Mouse (Mus musculus) kidney, postnatal 14 days (tissue): ENCODE measurements around the gene Gm20481.
"Not testable (repeated sequence)": the region's sequence is repeated elsewhere in the genome, so short reads cannot be mapped to it uniquely, and the experiment has no call there.

Source experiments
- DNase-seq: peaks from one replicate; pipeline ENCODE4 v3.0.0; 2022; ENCODE audit warnings: mixed read lengths

Gm20481 gene

GRCm38 (mm10) chr17:34977000-34977399 is 7.3 kb downstream of the Gm20481 start:
- DNase-seq, result no peak

DNA sequence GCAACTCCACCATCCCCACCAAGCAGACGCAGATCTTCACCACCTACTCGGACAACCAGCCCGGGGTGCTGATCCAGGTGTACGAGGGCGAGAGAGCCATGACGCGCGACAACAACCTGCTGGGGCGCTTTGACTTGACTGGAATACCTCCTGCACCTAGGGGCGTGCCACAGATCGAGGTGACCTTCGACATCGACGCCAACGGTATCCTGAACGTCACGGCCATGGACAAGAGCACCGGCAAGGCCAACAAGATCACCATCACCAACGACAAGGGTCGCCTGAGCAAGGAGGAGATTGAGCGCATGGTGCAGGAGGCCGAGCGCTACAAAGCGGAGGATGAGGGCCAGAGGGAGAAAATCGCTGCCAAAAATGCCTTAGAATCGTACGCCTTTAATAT is 8.5 kb downstream of the Gm20481 start:
- no peak for DNase-seq

DNA sequence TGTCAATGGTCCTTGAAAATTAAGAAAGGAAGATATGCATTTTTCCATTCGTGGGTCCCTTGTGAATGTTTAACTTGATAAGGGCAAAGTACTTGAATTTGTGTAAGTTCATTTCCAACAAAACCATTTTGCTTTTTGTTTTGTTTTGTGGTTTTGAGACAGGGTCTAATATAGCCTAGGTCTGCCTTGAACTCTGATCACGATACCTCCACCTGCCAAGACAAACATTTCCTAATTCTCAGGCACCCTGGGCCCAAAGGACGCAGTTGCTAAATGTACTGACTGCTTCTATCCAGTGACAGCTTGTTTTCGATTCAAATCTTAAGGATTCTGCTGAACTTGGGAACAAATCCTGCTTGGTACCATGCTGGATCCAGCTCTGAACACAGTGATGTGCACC is 9.9 kb downstream of the Gm20481 start:
- no peak for DNase-seq

DNA sequence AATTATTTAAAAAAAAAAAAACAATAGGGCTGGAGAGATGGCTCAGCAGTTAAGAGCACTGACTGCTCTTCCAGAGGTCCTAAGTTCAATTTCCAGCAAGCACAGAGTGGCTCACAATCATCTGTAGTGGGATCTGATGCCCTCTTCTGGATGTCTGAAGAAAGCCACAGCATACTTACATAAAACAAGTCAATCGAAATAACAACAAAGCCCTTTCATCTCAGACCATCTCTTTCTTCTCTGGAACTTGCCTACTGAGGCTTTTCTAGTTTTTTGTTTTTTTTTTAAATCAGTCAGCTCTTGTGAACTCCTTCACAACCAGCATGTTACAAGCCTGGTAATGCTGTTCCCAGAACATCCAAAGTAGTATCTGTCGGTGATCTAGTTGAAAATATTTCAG is 10.9 kb downstream of the Gm20481 start:
- DNase-seq, result peak; percentile 77

- DNase-seq, result peak; percentile 94
Observed at GRCm38 (mm10) chr17:34981690-34982180, 12.0 kb downstream of the Gm20481 start, which contains the start of gene Lsm2. TSS of gene Lsm2 (plus strand) at chr17:34981862.

DNA sequence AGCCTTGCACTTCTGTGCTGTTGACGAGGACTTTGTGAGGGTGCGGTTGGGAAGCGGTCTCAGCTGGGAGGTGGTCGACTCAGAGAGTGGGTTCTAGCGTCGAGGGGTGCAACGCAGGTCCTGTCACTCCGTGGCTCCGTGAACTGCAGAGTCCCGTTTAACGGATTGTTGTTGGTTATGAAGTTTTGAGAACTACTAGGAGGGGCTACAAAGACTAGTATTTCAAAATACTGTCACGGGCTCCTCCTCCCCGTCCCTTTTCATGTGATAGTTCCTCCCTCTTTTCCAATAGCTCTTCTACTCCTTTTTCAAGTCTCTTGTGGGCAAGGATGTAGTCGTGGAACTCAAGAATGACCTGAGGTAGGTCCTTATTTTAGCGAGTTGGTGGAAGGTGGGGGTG is 12.6 kb downstream of the Gm20481 start:
- DNase-seq, result no peak

- peak; percentile 44 for DNase-seq
Observed at GRCm38 (mm10) chr17:34984218-34984617, 14.5 kb downstream of the Gm20481 start.

DNA sequence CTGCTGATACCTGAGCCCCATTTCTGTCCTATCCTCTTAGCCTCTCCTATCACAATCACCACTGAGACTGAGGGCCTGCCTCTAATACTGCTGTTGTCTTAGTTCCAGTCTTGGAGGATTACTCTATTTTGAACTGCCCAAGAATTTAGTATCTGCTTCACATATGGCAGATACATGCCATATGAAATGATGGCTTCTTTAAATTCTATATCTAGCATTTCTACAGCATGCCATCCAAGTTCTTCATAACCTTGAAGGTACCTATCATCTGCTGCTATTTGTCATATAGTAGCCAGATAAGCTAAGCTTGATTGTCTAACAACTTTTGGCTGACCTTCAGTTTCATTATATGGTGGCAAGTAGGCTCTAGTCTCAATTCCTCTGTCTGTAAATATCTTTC is 25.0 kb downstream of the Gm20481 start:
- no peak for DNase-seq

DNA sequence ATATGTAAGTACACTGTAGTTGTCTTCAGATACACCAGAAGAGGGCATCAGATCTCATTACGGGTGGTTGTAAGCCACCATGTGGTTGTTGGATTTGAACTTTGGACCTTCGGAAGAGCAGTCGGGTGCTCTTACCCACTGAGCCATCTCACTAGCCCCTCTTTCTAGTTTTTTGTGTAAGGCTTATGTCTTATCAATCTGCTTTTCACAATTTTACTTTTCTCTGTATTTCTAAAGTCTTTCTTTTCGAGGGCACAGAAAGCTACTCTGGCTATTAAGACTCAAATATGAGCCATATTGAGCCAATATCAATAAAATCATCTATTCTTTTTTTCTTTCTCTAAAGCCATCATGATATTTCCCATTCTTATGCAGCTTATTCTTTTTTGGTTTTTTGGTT is 25.5 kb downstream of the Gm20481 start:
- DNase-seq, result not testable (repeated sequence)

GRCm38 (mm10) chr17:34995927-34996326 is 26.2 kb downstream of the Gm20481 start:
- DNase-seq, result not testable (repeated sequence)

DNA sequence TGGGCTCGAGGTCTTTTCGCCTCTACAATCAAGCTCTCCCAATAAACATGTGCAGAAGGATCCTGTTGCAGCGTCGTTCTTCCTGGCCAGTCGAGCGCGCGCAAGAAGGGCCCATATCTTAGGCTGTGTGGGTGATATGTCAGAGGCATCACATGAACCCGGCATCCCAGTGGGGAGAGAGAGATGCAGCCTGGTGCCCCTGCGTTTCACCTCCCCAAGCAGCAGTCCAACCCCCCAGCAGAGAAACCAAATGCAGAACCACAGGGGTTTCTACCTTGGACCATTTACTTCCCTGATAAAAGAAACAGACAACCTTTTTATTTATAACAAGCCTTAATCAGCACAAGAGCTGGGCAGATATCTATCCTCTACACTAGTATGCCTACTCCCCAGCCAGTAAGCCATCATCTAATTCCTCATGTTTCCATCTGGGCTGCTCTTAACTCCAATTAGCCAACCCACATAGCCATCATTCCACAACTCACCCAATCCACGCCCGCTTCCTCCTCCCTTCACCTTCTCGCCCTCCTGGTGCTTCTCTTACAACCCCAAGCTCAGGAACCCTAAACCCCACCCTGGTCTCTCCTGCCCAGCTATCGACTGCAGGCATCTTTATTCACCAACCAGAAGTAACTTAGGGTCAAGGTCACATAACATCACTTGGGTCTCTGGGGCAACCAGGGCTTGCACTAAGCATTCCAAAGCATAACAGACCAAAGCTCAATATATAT is 26.9 kb downstream of the Gm20481 start:
- no peak for DNase-seq

DNA sequence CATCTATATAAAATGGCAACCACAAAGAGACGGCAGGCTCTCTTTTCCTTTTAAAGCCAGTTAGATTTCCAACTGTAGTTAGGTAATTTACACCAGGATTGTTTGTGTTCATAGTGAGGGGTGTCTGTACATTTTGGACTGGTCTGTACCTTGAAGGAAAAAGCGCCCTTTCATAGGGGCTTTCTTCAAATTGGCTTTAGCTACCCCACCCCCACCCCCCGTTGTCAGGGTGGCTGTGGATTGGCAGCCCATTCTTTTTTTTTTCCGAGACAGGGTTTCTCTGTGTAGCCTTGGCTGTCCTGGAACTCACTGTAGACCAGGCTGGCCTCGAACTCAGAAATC is 27.4 kb downstream of the Gm20481 start:
- no peak for DNase-seq

- no peak for DNase-seq
Observed at GRCm38 (mm10) chr17:34998526-34999430, 29.1 kb downstream of the Gm20481 start.

DNA sequence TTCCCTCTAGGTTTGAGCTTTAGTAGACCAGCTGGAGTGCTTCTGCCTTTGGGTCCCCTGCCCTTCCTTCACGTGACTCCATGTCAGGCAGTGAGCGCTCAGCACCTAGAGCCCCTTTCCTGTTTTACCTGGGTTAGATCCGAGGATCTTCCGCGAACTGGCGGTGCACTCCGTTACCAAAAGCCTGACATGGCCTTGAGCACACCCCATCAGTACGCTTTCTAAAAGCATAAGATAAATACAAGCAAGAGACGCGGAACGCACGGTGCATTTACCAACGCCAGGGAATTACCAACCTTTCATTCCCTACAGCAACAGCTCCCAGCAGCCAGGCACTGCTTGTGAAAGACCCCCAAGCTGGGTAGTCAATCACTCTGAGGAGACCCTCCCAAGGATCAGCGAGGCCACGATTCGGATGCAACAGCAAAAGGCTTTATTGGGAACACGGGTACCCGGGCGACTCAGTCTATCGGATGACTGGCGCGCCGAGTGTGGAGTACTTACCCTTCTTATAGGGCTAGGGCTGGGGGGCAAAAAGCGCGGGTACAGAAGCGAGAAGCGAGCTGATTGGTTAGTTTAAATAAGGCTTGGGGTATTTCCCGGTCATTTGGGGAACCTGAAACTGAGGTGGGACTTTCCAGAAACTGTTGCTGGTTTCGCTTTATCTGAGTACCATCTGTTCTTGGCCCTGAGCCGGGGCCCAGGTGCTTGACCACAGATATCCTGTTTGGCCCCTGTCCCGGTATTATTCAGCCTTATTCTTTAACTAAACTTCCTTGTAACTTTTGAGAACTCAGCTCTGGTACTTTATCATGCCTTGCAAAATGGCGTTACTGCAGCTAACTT is 30.4 kb downstream of the Gm20481 start:
- not testable (repeated sequence) for DNase-seq

GRCm38 (mm10) chr17:35000717-35001451 is 31.2 kb downstream of the Gm20481 start, which contains the start of gene Vars:
TSS of gene Vars (plus strand) at chr17:35000987.
- peak; percentile 93 for DNase-seq

DNA sequence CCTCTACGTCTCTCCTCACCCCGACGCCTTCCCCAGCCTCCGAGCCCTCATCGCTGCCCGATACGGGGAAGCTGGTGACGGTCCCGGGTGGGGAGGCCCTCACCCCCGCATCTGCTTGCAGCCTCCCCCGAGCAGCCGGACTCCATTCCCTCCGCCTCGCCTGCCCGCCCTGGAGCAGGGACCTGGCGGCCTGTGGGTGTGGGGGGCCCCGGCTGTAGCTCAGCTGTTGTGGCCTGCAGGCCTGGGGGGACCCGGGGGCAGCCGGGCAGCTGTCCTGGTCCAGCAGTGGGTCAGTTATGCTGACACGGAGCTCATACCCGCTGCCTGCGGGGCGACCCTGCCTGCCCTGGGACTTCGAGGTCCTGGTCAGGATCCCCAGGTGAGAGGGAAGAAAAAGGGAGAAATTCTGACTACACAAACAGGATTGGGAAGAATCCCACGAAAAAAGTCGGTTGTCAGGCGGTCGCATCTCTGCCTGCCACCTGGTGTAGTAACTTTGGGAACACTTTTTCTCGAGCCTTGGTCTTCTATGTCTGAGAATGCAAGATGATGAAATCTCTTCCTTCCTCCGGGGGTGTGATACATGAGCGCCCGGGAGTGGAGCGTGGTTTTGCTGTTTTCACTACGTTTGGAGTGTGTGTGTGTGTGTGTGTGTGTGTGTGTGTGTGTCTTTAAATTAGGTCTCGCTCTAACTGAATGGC is 31.9 kb downstream of the Gm20481 start:
- no peak for DNase-seq

GRCm38 (mm10) chr17:35002153-35002865 is 32.6 kb downstream of the Gm20481 start:
- no peak for DNase-seq

- no peak for DNase-seq
Observed at GRCm38 (mm10) chr17:35003022-35003838, 33.5 kb downstream of the Gm20481 start.

GRCm38 (mm10) chr17:35004075-35004717 is 34.5 kb downstream of the Gm20481 start:
- DNase-seq, result no peak
